Mouse (Mus musculus) kidney, embryonic 14.5 days (tissue): ENCODE data around the gene Cda. TPM values are rescaled to one million over a fixed set of nuclear protein-coding genes. Genes with fewer than 3 reads are reported as not detected.

Experiments used
- ATAC-seq: fragments of 200-750 bp; cut with Nextera tagmentation; 2 replicates; pipeline ENCODE4 v1.8.0; 2017; ENCODE audit warnings: moderate number of reproducible peaks, mild to moderate bottlenecking, moderate TSS enrichment, moderate library complexity; ENCODE audit not compliant: low FRiP score, low TSS enrichment
- H3K27ac ChIP-seq: fragments of 300-500 bp; sonication (generic); 2 replicates; pipeline ENCODE4 v1.5.1; 2014; ENCODE audit warnings: low read depth, mild to moderate bottlenecking, low read length, moderate library complexity, mixed read lengths
- H3K27me3 ChIP-seq: fragments of 300-500 bp; sonication (generic); 2 replicates; pipeline ENCODE4 v1.6.1; 2014; ENCODE audit warnings: mild to moderate bottlenecking, low read length; ENCODE audit not compliant: control insufficient read depth, insufficient read depth
- H3K36me3 ChIP-seq: fragments of 300-500 bp; sonication (generic); 2 replicates; pipeline ENCODE4 v1.6.1; 2014; ENCODE audit warnings: low read length, mixed read lengths; ENCODE audit not compliant: control insufficient read depth, insufficient read depth
- H3K4me1 ChIP-seq: fragments of 300-500 bp; sonication (generic); 2 replicates; pipeline ENCODE4 v1.6.1; 2014; ENCODE audit warnings: low read length, mixed read lengths; ENCODE audit not compliant: control insufficient read depth, insufficient read depth
- H3K4me2 ChIP-seq: fragments of 300-500 bp; sonication (generic); replicated peaks from 2 replicates; pipeline ENCODE4 v1.6.1; 2014; ENCODE audit warnings: low read depth, mild to moderate bottlenecking, low read length
- H3K4me3 ChIP-seq: fragments of 300-500 bp; sonication (generic); 2 replicates; pipeline ENCODE4 v1.5.1; 2014; ENCODE audit warnings: mild to moderate bottlenecking, low read length
- H3K9ac ChIP-seq: fragments of 300-500 bp; sonication (generic); 2 replicates; pipeline ENCODE4 v1.6.1; 2014; ENCODE audit warnings: low read depth, mild to moderate bottlenecking, low read length, moderate library complexity
- H3K9me3 ChIP-seq: fragments of 300-500 bp; sonication (generic); 2 replicates; pipeline ENCODE4 v1.6.1; 2016; ENCODE audit warnings: low read length; ENCODE audit not compliant: control insufficient read depth
- WGBS: fragments of 180-500 bp; shearing (Covaris S2); extraction: QIAGEN DNeasy Blood & Tissue Kit; methylation state at CpG from one replicate; pipeline ENCODE4 v1.1.7; 2014; 5-methylcytosine and 5-hydroxymethylcytosine counted together
- polyA plus RNA-seq: library from polyadenylated mRNA; unstranded; fragments of >200 nt; fragmentation: Nextera tagmentation; extraction: Ambion mirVana; gene quantifications from 2 replicates; pipeline ENCODE4 v1.2.1, GENCODE M21; 2014

Cda gene
- polyA plus RNA-seq, 1 experiment from 2014 or later, result 21.7 TPM

GRCm38 (mm10) chr4:138356551-138356950 lies 11.2 kb downstream of the Cda start:
- no peak for ATAC-seq
- WGBS, result 80% methylated on average over 12 of the region's 12 CpGs

GRCm38 (mm10) chr4:138356141-138356540 lies 11.7 kb downstream of the Cda start:
- H3K4me1 ChIP-seq, result no peaks in the 10 kb centered on the region
- no peak overlapping the region for H3K4me2 ChIP-seq
- no peaks in the 10 kb centered on the region for H3K27me3 ChIP-seq
- H3K9ac ChIP-seq, result no peak overlapping the region
- WGBS, result 81% methylated on average over 8 of the region's 8 CpGs
- no peaks in the 10 kb centered on the region for H3K36me3 ChIP-seq
- no peak overlapping the region for H3K27ac ChIP-seq
- no peaks in the 10 kb centered on the region; the same call in 1 of the 2 replicates for H3K9me3 ChIP-seq
- no peak for ATAC-seq
- H3K4me3 ChIP-seq, result no peak overlapping the region

More at GRCm38 (mm10) chr4:138356551-138356950, 11.2 kb downstream of the Cda start:
- H3K4me2 ChIP-seq, result no peak overlapping the region
- no peaks in the 10 kb centered on the region for H3K4me1 ChIP-seq
- H3K9me3 ChIP-seq, result no peaks in the 10 kb centered on the region; the same call in 1 of the 2 replicates
- no peaks in the 10 kb centered on the region for H3K27me3 ChIP-seq
- H3K27ac ChIP-seq, result no peak overlapping the region
- no peak overlapping the region for H3K9ac ChIP-seq
- H3K36me3 ChIP-seq, result no peaks in the 10 kb centered on the region
- H3K4me3 ChIP-seq, result no peak overlapping the region

GRCm38 (mm10) chr4:138355496-138355895 lies 12.3 kb downstream of the Cda start:
- Histone ChIP-seq H3K9ac (no peak overlapping the region), H3K4me2 (no peak overlapping the region), H3K9me3 (no peaks in the 10 kb centered on the region; the same call in 1 of the 2 replicates), H3K4me3 (no peak overlapping the region), H3K27ac (no peak overlapping the region), H3K36me3 (no peaks in the 10 kb centered on the region), H3K27me3 (no peaks in the 10 kb centered on the region), H3K4me1 (no peaks in the 10 kb centered on the region)
- WGBS, result 85% methylated on average over 2 of the region's 2 CpGs
- no peak for ATAC-seq

DNA sequence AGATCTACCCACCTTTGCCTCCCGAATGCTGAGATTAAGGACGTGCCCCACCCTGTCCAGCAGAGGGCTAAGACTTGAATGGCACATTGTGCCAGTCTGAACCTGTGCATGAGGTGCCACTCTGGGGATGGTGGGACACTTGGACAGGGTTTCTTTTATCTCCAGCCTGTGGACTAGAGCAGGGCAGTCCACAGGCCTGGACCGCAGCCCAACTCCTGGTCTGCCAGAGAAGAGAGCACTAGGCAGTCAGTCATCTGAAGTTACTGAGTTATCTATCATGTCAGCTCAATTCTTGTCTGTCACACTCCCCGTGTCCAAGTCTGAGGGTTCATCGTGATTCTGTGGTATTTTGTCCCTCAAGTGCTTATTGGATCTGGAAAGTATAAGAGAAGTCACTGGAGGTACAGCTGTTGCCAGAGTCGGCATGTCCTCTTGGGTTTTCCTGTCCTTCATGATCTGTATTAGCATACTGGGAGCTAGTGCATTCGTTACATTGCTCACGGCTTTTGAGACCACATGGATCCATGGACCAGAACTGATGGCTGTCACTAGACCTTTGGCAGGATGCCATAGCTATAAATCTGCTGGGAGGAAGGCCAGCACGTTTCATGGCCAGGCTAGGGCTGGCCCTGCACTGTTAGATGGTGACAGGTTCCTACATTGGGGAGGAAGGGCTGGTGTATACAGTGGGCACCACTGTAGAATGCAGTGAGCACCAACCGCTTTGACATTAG lies 14.2 kb downstream of the Cda start:
- ATAC-seq, result no peak
- Histone ChIP-seq H3K4me1 (no peaks in the 10 kb centered on the region), H3K4me2 (no peak overlapping the region), H3K27me3 (no peaks in the 10 kb centered on the region), H3K9me3 (no peaks in the 10 kb centered on the region; the same call in 1 of the 2 replicates), H3K27ac (no peak overlapping the region), H3K36me3 (no peaks in the 10 kb centered on the region), H3K9ac (no peak overlapping the region), H3K4me3 (no peak overlapping the region)
- WGBS, result 71% methylated on average over 10 of the region's 10 CpGs

GRCm38 (mm10) chr4:138352692-138353091 lies 15.1 kb downstream of the Cda start:
- H3K9me3 ChIP-seq, result no peaks in the 10 kb centered on the region; the same call in 1 of the 2 replicates
- no peak for ATAC-seq
- H3K27me3 ChIP-seq, result no peaks in the 10 kb centered on the region
- no peak overlapping the region for H3K27ac ChIP-seq
- no peaks in the 10 kb centered on the region for H3K4me1 ChIP-seq
- no peak overlapping the region for H3K9ac ChIP-seq
- no peak overlapping the region for H3K4me2 ChIP-seq
- H3K4me3 ChIP-seq, result no peak overlapping the region
- H3K36me3 ChIP-seq, result no peaks in the 10 kb centered on the region
- WGBS, result 93% methylated on average over 6 of the region's 6 CpGs

DNA sequence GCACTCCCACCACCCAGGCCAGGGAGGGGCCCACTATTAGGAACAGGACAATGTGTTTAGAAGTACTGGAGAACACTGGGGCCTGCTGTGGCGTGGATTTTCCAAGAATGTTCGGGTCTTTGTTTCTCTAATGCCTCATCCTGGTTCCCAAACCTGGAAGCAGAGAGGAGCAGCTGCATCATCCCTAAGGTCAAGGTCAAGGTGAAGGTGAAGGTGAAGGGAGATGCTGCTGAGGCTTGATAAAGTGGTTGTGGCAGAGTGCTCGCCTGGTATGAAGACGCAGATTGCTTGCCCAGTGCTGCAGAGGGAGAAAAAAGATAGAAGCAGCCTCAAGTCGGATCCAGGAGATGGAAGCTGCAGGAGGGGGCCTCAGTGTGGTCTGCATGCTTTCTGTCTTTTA lies 16.0 kb downstream of the Cda start:
- Histone ChIP-seq H3K4me2 (no peak overlapping the region), H3K36me3 (no peaks in the 10 kb centered on the region), H3K4me3 (no peak overlapping the region), H3K27ac (no peak overlapping the region), H3K4me1 (no peaks in the 10 kb centered on the region), H3K9ac (no peak overlapping the region), H3K9me3 (no peaks in the 10 kb centered on the region; the same call in 1 of the 2 replicates), H3K27me3 (no peaks in the 10 kb centered on the region)
- no peak for ATAC-seq
- WGBS, result 90% methylated on average over 5 of the region's 5 CpGs

- Histone ChIP-seq H3K4me1 (no peaks in the 10 kb centered on the region; the same call in 1 of the 2 replicates), H3K9me3 (no peaks in the 10 kb centered on the region; the same call in 1 of the 2 replicates), H3K36me3 (no peaks in the 10 kb centered on the region), H3K9ac (no peak overlapping the region), H3K4me3 (no peak overlapping the region), H3K4me2 (no peak overlapping the region), H3K27me3 (no peaks in the 10 kb centered on the region), H3K27ac (no peak overlapping the region)
- no peak for ATAC-seq
- 81% methylated on average over 7 of the region's 7 CpGs for WGBS
These were observed 19.1 kb downstream of the Cda start for GRCm38 (mm10) chr4:138348716-138349115.

DNA sequence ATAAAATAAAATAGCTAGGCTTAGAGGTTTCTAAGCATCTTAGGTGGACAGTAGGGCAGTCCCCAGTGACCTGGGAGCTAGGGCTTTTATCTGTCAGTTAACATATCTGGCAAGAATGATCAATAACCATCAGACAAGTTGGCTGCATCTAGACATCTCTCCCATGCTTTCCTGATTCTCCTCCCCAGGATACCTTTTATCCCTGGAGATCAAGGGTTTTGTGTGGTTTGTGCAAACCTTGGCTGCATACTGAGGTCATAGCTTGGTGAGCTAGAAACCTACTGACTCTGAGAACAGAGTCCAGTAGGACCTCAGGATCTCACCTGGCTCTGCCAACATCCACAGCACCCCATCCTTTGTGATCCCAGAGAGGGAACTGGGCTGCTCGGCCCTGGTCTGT lies 20.5 kb downstream of the Cda start:
- 74% methylated on average over 1 of the region's 1 CpGs for WGBS
- H3K4me1 ChIP-seq, result peaks cover 7% of the 10 kb centered on the region; the same call in 1 of the 2 replicates
- no peaks in the 10 kb centered on the region for H3K27me3 ChIP-seq
- no peak overlapping the region for H3K4me3 ChIP-seq
- no peaks in the 10 kb centered on the region; the same call in 1 of the 2 replicates for H3K9me3 ChIP-seq
- no peak for ATAC-seq
- H3K36me3 ChIP-seq, result no peaks in the 10 kb centered on the region
- H3K4me2 ChIP-seq, result no peak overlapping the region
- no peak overlapping the region for H3K9ac ChIP-seq
- no peak overlapping the region for H3K27ac ChIP-seq

DNA sequence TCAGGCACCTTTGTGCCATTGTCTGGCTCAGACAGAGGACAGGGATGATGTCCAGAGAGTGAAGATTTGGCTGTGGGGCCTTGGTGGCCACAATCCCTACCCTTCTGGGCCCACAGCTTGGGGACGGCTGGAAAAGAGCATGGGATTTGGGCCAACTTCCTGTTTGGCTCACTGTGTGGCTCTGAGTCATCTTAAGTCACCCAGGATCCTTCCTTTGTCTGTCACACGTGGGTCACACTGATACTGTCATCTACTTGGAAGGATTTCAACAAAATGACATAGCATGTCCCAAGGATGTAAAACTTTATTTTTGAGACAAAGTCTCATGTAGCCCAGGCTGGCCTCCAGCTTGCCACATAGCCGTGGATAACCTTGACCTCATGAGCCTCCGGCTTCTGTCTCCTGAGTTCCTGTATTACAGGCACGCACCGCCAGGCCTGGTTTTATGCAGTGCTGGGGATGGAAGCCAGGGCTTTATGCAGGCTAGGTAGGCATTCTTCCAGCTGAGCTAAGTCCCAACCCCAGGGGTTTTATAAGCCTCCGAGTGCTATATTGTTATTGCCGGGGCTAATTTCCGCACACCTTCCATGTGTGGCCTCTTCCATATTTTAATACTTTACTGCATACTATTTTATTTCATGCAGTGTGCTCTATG lies 22.8 kb downstream of the Cda start:
- H3K4me1 ChIP-seq, result peaks cover 7% of the 10 kb centered on the region; the same call in 1 of the 2 replicates
- 84% methylated on average over 9 of the region's 9 CpGs for WGBS
- H3K36me3 ChIP-seq, result no peaks in the 10 kb centered on the region
- H3K4me2 ChIP-seq, result no peak overlapping the region
- no peak for ATAC-seq
- H3K4me3 ChIP-seq, result no peak overlapping the region
- no peaks in the 10 kb centered on the region for H3K9me3 ChIP-seq
- no peak overlapping the region for H3K9ac ChIP-seq
- H3K27ac ChIP-seq, result no peak overlapping the region
- no peaks in the 10 kb centered on the region for H3K27me3 ChIP-seq
